In the genomic region with DNA sequence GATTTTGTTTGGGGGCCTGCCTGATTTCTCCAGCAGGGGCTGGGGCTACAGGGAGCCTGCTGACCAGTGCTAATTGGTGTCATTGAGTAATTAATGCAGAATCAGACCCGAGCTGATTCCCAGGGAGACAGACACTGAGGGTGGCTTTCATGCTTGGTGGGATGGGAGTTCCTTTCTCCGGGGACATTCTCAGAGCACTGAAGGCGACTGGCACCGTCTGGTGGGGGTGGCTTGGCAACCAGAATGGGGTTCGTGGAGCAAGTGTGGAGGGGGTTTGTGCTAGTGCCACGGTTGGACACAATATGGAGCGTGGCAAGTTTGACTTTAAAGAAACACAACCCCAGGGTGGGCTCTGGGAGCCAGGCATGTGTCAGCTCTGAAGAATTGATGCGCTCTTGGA, we compare ENCODE assay signal across 31 mouse cellular contexts. TPM values are rescaled to one million over a fixed set of nuclear protein-coding genes. Genes with fewer than 3 reads are reported as not detected.
DNase-seq lines count a peak whose midpoint lies in the region; ATAC-seq lines count a peak whose summit lies in the region.
"Had no signal": no experiment of that assay in that cellular context is flagged by ENCODE, and none has a peak within 500 bp of the region (broad histone marks: within the 10 kb centered on the region; RNA-seq: fewer than 3 reads in every experiment).

No protein-coding gene starts in this region.

- intact Hi-C loops in left cerebral cortex, postnatal 10 days (cut with DNase I) = no loop called here
- intact Hi-C loops in left cerebral cortex, postnatal 36 days (cut with DNase I) = no loop called here

- no peak for DNase-seq in hindbrain, embryonic 14.5 days (ENCODE audit: low spot score)
- no peak for DNase-seq in hindbrain, embryonic 11.5 days (ENCODE audit: low spot score)
- peak; percentile 39 to 42 for DNase-seq in left cerebral cortex, postnatal 10 days (ENCODE audit: extremely low spot score in 1 of 2, low spot score in 2 of 2)
- no peak for DNase-seq in left cerebral cortex, postnatal 36 days (ENCODE audit: low spot score in 2 of 2)
- no peak for DNase-seq in neural tube, embryonic 10.5 days (ENCODE audit: extremely low spot score, low spot score)
- DNase-seq in thymus, postnatal 10 days (ENCODE audit: low spot score in 2 of 2) = no peak
- DNase-seq: adrenal gland, postnatal 25 days; B cell, adult 2 months; cerebellum, adult 8-10 months; embryo, embryonic 11 days; gastrocnemius, postnatal 10 days; heart, postnatal 10 days; kidney, adult 2 months; kidney, postnatal 36 days; lung, embryonic 14.5 days; lung, postnatal 14 days; midbrain, embryonic 14.5 days; thymus, adult 2 months; thymus, postnatal 4 days had no signal

- WGBS in hindbrain, embryonic 14.5 days = 62% methylated on average over 8 of the region's 8 CpGs
- 77% methylated on average over 8 of the region's 8 CpGs for WGBS in hindbrain, embryonic 11.5 days
- WGBS in neural tube, embryonic 15.5 days = 64% methylated on average over 8 of the region's 8 CpGs

- no peaks in the 10 kb centered on the region for H3K4me1 ChIP-seq in hindbrain, embryonic 14.5 days (replicated peaks; ENCODE audit: control insufficient read depth, insufficient read depth, low read length)
- H3K4me1 ChIP-seq in hindbrain, embryonic 11.5 days (replicated peaks; ENCODE audit: control insufficient read depth, insufficient read depth, low read length) = no peaks in the 10 kb centered on the region
- H3K4me1 ChIP-seq in neural tube, embryonic 15.5 days = no peaks in the 10 kb centered on the region
- H3K4me1 ChIP-seq: embryonic facial prominence, embryonic 12.5 days; heart, embryonic 13.5 days; intestine, embryonic 15.5 days; limb, embryonic 12.5 days; liver, embryonic 15.5 days; neural tube, embryonic 12.5 days had no signal

- no peak overlapping the region for H3K4me2 ChIP-seq in hindbrain, embryonic 14.5 days (replicated peaks)
- H3K4me2 ChIP-seq in hindbrain, embryonic 11.5 days (replicated peaks; ENCODE audit: low read depth, low read length) = no peak overlapping the region
- no peak overlapping the region for H3K4me2 ChIP-seq in neural tube, embryonic 15.5 days
- H3K4me2 ChIP-seq: embryonic facial prominence, embryonic 12.5 days; heart, embryonic 13.5 days; intestine, embryonic 15.5 days; limb, embryonic 12.5 days; liver, embryonic 15.5 days; lung, embryonic 14.5 days; neural tube, embryonic 12.5 days had no signal

- no peaks in the 10 kb centered on the region for H3K9me3 ChIP-seq in hindbrain, embryonic 14.5 days (ENCODE audit: control insufficient read depth, low read length)
- H3K9me3 ChIP-seq in hindbrain, embryonic 11.5 days (ENCODE audit: control insufficient read depth, low read length) = no peaks in the 10 kb centered on the region
- H3K9me3 ChIP-seq in neural tube, embryonic 15.5 days (replicated peaks) = no peaks in the 10 kb centered on the region
- H3K9me3 ChIP-seq: embryonic facial prominence, embryonic 12.5 days; heart, embryonic 13.5 days; intestine, embryonic 15.5 days; limb, embryonic 12.5 days; liver, embryonic 15.5 days; neural tube, embryonic 12.5 days had no signal

- no peak overlapping the region for H3K4me3 ChIP-seq in hindbrain, embryonic 14.5 days (replicated peaks; ENCODE audit: low read length)
- no peak overlapping the region for H3K4me3 ChIP-seq in hindbrain, embryonic 11.5 days (ENCODE audit: low read depth, low read length)
- H3K4me3 ChIP-seq in neural tube, embryonic 15.5 days (replicated peaks) = no peak overlapping the region
- H3K4me3 ChIP-seq: embryonic facial prominence, embryonic 12.5 days; heart, embryonic 13.5 days; intestine, embryonic 15.5 days; limb, embryonic 12.5 days; liver, embryonic 15.5 days; neural tube, embryonic 12.5 days had no signal

- no peak overlapping the region for H3K27ac ChIP-seq in hindbrain, embryonic 14.5 days
- no peak overlapping the region for H3K27ac ChIP-seq in hindbrain, embryonic 11.5 days (ENCODE audit: low read depth, low read length)
- H3K27ac ChIP-seq in neural tube, embryonic 15.5 days (replicated peaks) = peak overlapping the region; percentile 52; the same call in 1 of the 2 replicates
- H3K27ac ChIP-seq: embryonic facial prominence, embryonic 12.5 days; heart, embryonic 13.5 days; intestine, embryonic 15.5 days; limb, embryonic 12.5 days; liver, embryonic 15.5 days; neural tube, embryonic 12.5 days had no signal

- ATAC-seq in hindbrain, embryonic 14.5 days (ENCODE audit: low FRiP score) = peak; percentile 60; the same call in 1 of the 2 replicates
- no peak for ATAC-seq in hindbrain, embryonic 11.5 days (ENCODE audit: low FRiP score)
- peak; percentile 46 for ATAC-seq in neural tube, embryonic 15.5 days (ENCODE audit: low FRiP score)
- ATAC-seq: forebrain, embryonic 14.5 days; intestine, embryonic 15.5 days had no signal

- no peak overlapping the region for H3K9ac ChIP-seq in hindbrain, embryonic 14.5 days
- H3K9ac ChIP-seq in hindbrain, embryonic 11.5 days (ENCODE audit: low read depth, low read length) = no peak overlapping the region
- H3K9ac ChIP-seq in neural tube, embryonic 15.5 days (replicated peaks) = no peak overlapping the region
- H3K9ac ChIP-seq: embryonic facial prominence, embryonic 12.5 days; heart, embryonic 13.5 days; intestine, embryonic 15.5 days; limb, embryonic 12.5 days; liver, embryonic 15.5 days; lung, embryonic 14.5 days; neural tube, embryonic 12.5 days had no signal

- H3K27me3 ChIP-seq in hindbrain, embryonic 14.5 days (ENCODE audit: control insufficient read depth, insufficient read depth, low read length) = no peaks in the 10 kb centered on the region
- no peaks in the 10 kb centered on the region for H3K27me3 ChIP-seq in hindbrain, embryonic 11.5 days (ENCODE audit: control insufficient read depth, insufficient read depth, low read length)
- H3K27me3 ChIP-seq in neural tube, embryonic 15.5 days (replicated peaks) = peaks cover under 1% of the 10 kb centered on the region; the same call in 1 of the 2 replicates
- H3K27me3 ChIP-seq: embryonic facial prominence, embryonic 12.5 days; intestine, embryonic 15.5 days; liver, embryonic 15.5 days; neural tube, embryonic 12.5 days had no signal

- no peaks in the 10 kb centered on the region for H3K36me3 ChIP-seq in hindbrain, embryonic 14.5 days (replicated peaks; ENCODE audit: control insufficient read depth, insufficient read depth)
- no peaks in the 10 kb centered on the region for H3K36me3 ChIP-seq in hindbrain, embryonic 11.5 days (ENCODE audit: control insufficient read depth, insufficient read depth, low read length)
- H3K36me3 ChIP-seq in neural tube, embryonic 15.5 days = 0 out of 2 replicates have a peak, but pooled peaks cover 1% of the 10 kb centered on the region
- H3K36me3 ChIP-seq: embryonic facial prominence, embryonic 12.5 days; heart, embryonic 13.5 days; intestine, embryonic 15.5 days; limb, embryonic 12.5 days; liver, embryonic 15.5 days; neural tube, embryonic 12.5 days had no signal

RNA-seq across cellular contexts. Expression of a gene that starts 29.7 kb away (rescaled TPM):
- polyA plus RNA-seq in hindbrain, embryonic 14.5 days (2014; fragmentation: Nextera tagmentation; extraction: Ambion mirVana) = 64.0 and 78.9 TPM in 2 replicates
- polyA plus RNA-seq in hindbrain, embryonic 11.5 days (2014; fragmentation: Nextera tagmentation; extraction: Ambion mirVana) = 0.73 and 0.91 TPM in 2 replicates
- total RNA-seq in left cerebral cortex, postnatal 10 days (2021) = 100 to 1,000 TPM; 150 to 163 TPM
- 10 to 100 TPM; 80.9 to 87.4 TPM for total RNA-seq in left cerebral cortex, postnatal 36 days (2021)
- polyA plus RNA-seq in neural tube, embryonic 15.5 days (2015; fragmentation: Nextera tagmentation; extraction: Ambion mirVana) = 104 and 111 TPM in 2 replicates
- total RNA-seq: heart, adult 8-10 months; heart, postnatal 10 days; hematopoietic stem cell, adult 5-6 weeks; liver, adult 2 months had no signal
- polyA plus RNA-seq: gonadal fat pad, adult 2 months; heart, embryonic 13.5 days; kidney, adult 2 months; liver, adult 2 months had no signal

Comparison
In these comparisons a context has a peak if more than half of its experiments do, and no peak if none do; other contexts are left out.
1. DNase-seq: peak in left cerebral cortex, postnatal 10 days (2 of 2); none in hindbrain, embryonic 14.5 days (single experiment), hindbrain, embryonic 11.5 days (single experiment), left cerebral cortex, postnatal 36 days (0 of 2), neural tube, embryonic 10.5 days (single experiment) and thymus, postnatal 10 days (0 of 2).
2. RNA of a gene that starts 29.7 kb away (polyA plus RNA-seq): 104 to 111 TPM in neural tube, embryonic 15.5 days and 64.0 to 78.9 TPM in hindbrain, embryonic 14.5 days; 0.73 to 0.91 TPM in hindbrain, embryonic 11.5 days; every median in the first group is over 10 times any median in the second.